Mouse (Mus musculus) monocyte, adult 5-6 weeks (primary cell): ENCODE results near the gene Klc4. TPM values are rescaled to one million over a fixed set of nuclear protein-coding genes. Genes with fewer than 3 reads are reported as not detected.

Experiments used
- ATAC-seq: fragments of 153-309, 156-312 bp; replicated peaks from 2 replicates; pipeline ENCODE4 v1.8.0; 2017; ENCODE audit warnings: mild to moderate bottlenecking; ENCODE audit not compliant: low TSS enrichment, insufficient number of reproducible peaks, severe bottlenecking, poor library complexity, low FRiP score
- total RNA-seq: library from RNA; stranded (forward); fragments of 200-1000, 200-491, 200-594 nt; gene quantifications from 3 replicates; pipeline ENCODE4 v1.2.3, GENCODE M21; 2017

Gene Klc4
- total RNA-seq, 1 experiment from 2014 or later: 18.9 TPM

DNA sequence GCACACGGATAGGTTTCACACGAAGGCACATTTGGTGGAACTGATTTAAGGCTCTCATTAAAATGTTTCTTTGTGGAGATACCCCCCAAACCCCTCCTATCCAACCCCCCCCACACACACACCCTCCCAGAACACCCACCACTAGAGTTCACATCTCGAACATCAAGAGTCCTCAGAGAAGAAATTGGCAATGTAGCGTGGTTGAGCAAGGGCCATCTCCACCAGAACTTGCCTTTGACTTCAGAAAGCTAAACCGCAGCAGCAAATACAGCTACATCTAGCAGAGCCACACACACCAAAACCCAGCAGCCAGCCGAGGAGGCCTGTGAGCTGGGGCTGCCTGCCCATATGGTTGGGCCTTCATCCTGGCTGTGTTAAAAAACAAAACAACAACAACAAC is 18.4 kb downstream of the Klc4 start:
- ATAC-seq: no peak

DNA sequence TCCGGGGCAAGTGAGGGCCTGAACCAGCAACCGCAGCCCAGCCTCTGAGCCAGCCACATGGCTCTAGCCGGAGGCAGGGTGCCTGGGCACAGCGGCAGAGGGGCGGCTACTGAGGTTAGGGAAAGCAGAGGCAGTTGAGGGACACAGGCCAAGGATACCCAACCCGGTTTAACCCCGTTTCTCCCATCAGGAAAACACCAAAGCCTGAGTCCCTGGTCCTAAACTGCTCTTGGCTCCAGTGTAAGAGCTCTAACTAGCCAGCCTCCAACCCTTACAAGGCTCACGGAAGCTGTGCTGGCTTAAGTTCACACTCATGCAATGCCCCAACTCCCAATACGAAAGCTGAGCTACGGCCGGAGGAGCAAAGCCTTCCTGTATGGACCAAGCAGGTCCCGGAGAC is 21.2 kb downstream of the Klc4 start:
- no peak for ATAC-seq

DNA sequence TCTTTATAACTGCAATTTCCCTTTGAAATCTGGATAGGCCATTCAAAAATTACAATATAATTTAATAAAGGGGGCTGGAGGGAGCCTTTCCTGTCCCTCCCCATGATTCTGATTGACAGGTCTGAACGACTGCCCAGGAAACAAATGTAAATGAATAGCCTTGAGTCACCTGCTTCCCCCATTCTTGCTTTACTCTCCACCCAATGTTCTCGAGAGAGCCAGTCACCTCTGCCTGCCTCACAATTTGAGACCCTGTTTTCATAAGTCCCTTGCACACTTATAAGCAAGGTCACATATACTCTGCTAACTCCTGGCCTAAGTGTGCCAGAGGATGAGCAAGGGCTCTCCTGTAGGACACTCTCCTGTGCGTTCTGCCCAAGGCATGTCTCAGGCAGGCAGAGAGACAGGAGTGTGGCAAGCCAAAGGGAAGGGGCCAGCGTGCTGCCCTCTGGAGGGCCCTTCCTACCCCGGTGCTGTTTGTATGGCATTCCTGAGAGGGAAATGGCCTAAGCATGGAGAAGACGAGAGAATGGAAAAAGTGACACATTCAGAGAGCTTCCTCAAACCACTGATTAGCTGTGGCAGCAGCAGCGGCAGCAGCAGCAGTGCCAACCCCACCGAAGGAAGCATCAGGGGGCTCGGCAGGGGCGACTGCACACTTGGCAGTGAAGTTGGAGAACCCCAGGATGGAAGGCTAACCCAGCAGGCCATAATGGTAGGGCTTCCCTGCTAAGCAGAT is 21.8 kb downstream of the Klc4 start:
- no peak for ATAC-seq

DNA sequence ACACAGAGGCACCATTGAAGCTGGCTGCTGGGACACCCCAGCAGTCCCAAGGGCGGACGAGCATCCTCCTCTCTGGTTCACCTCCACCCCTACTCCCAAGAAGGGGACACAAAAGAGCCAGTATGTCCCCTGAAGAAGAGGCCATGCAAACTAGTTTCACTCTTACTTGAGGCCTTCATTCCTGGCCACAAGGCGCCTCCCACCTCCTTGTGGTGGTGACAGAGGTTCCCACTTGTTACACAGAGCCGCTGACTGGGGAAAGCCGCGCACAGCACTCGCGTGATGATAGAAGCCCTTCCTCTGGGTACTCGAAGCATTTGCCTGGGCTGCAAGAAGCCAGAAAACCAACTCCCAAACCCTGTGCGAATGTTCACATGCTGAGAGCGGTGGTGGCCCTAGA is 23.6 kb downstream of the Klc4 start:
- ATAC-seq: no peak

DNA sequence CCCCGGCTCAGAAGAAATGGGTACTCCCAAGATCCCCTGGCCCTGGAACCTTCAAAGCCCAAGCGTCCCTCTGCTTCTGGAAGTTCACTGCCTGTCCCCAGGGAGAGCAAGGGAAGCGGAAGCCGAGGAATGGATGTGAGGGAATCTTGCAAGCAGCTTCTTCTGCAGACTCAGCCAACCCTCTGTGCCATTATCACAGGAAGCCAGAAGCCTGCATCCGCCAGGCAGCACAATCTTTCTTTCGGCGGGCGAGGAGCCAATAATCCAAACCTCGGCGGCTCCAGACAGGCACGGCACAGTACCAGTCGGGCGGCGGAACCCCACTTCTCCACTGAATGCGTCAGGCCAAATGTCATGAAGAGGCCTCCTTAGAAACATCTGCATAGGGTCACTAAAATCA is 24.5 kb downstream of the Klc4 start:
- no peak for ATAC-seq

DNA sequence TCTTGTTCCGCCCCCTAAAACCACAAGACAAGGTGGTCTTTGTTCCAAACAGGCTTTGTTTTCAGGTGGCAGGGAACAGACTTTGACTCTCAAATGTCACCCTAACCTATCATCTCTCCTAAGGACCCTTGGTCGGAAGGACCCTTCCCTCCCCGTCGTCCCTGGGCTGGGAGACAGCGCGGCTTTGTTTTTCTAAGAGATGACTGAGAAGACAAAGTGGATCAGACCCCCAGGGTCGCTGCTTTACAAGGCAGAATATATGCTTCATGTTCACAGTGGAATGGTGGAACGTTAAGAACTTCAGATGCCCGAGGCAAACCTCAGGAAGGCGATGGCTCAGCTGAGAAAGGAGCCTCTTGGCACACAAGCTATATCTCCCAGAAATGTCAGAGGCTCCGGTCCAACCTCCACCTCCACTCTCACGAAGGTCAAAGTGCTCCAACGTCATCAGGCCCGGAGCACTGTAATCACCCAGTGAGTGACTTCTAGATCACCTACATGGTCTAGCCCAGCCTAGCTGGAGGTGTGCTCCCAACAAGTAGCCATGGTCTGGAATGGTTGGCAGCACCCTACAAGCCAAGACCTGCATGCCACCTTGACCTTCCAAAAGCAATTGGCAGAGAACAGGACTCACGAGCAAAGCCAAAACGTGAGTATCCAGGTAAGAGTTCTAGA is 26.0 kb downstream of the Klc4 start:
- no peak for ATAC-seq

DNA sequence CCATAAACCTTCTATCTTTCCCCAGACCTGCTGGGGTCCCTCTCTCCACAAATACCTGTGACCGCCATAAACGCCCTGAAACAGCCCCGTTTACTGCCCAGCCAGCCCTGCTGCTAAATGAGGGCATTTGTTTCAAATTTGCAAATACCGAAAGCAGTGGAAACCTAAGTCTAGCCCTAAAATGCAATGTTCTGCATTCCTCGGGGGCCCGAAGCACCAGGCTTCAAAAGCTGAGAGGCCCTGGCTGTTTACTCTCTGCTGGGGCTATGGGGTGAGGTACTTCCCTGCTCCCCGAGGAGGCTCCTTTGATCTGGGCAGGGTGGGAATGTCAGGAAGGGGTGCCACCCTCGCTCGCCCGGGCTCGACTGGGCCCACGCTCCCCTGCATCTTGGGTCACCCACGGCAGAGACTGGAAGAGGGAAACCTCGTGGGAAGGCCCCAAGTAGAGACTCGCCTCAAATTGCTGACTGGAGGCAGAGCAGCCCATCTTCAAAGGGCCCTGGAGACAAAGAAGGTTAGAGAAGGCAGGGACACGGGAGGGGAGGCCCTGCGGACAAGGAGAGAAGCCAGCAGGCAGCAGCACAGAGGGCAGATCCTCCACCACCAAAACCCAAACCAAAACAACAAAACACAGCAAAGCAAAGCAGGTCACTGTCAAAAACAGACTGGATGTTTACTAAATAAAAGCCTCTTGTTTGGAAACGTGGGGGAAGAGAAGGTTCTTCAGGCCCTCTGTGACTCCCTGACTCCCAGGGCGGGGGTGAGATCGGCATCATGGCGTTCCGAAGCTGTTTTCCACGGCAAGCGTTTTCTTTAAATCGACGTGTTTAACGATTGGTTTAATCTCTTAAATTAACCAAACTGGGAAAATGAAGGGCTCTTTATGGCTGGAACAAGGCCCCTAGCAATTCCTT is 26.8 kb downstream of the Klc4 start:
- no peak for ATAC-seq

DNA sequence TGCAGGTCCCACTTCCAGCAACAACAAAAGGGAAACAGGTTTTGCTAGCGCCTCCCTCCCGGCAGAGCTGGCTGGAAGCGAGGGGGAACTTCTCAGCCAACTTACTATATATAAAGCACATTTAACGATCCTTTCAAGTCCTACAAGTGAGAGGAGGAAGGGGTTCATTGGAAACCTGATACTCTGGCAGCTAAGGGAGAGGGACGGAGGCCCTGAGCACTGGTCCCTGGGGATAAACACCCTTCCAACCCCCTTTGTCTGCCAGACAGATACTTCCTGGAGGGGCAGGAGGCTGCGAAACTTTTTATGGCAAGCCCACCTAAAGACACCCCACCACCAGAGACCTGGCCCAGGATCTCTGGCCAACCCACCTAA is 27.4 kb downstream of the Klc4 start:
- no peak for ATAC-seq

DNA sequence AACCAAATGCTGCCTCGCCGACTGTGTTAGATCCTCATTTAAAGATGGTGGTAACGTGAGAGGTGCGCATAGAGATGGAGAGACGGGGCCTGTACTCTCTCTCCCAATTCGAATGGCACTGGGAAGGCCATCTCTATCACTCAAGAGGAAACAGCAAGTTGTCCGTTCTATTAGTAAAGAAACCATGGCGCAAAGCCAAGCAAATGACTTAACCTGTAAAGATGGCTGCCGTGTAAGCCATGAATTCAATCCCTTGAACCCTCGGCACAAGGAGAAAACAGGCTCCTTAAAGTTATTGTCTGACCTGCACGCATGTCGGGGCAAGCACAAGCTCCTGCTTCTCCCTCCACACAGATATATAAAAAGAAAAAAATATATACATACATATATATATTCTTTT is 28.0 kb downstream of the Klc4 start:
- ATAC-seq: no peak

DNA sequence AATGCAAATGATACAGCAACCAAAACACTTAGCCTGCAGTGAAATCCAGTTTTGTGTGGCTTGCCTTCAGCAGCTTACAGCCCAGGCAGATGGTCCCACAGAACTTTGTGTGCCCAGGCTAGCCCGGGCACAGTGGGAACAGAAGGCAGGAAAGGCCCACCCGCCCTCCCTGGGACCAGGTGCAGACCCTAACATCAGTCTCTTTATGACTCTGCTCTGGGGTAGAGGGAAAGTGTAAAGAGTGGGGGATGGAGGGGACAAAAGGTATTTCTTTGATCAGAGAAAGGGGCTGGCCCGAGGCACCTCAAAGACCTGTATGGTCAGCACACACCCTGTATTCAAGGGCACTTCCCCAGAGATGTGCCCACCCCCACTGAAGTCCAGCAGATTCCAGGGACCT is 32.6 kb downstream of the Klc4 start:
- ATAC-seq: no peak

DNA sequence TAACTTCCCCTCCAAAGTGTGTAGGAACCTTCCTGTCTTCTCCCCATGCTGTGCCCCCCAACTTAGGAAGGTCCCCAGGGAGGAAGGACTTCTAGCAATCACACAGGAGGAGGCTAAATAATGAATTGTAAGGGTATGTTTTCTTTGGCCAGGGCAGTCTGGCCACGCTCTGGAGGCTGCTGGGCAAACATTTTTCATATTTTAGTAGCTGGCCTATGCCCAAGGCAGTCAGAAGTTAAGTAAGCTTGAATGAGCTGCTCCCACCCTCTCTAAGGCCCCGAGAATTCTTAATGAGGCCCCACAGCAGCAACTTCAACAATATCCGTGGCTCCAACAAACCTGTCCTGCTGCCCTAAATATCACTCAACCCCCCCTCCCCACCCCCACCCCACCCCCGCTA is 33.0 kb downstream of the Klc4 start:
- ATAC-seq: no peak

DNA sequence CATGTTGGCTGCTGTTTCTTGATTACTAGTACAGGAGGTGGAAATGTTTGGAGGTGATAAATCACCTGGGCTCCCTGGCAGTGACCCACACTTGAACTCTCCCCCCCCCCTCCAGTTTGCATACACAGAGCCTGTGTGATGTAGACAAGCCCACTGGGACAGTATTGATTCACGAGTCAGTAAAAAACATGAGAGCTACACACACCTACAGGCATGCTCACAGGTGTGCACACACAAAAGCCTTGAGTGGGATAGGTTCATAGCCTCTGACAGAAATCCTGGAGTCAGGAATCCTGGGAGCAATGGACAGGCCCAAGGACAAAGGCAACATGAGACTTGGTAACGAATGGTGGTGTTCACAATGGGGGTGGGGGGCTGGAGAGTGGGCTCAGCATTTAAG is 33.6 kb downstream of the Klc4 start:
- ATAC-seq: no peak

DNA sequence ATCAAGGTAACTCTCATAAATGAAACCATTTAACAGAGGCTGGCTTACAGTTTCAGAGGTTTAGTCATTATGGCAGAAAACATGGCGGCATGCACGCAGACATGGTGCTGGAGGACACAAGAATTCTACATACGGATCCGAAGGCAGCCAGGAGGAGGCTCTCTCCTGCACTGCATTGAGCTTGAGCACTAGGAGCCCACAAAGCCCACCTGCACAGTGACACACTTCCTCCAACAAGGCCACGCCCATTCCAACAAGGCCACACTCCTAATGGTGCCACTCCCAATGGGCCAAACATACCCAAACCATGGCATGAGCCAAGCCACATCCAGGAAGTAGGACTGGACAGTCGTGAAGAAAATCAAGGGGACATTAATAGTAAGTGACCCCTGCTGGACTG is 34.5 kb downstream of the Klc4 start:
- no peak for ATAC-seq

DNA sequence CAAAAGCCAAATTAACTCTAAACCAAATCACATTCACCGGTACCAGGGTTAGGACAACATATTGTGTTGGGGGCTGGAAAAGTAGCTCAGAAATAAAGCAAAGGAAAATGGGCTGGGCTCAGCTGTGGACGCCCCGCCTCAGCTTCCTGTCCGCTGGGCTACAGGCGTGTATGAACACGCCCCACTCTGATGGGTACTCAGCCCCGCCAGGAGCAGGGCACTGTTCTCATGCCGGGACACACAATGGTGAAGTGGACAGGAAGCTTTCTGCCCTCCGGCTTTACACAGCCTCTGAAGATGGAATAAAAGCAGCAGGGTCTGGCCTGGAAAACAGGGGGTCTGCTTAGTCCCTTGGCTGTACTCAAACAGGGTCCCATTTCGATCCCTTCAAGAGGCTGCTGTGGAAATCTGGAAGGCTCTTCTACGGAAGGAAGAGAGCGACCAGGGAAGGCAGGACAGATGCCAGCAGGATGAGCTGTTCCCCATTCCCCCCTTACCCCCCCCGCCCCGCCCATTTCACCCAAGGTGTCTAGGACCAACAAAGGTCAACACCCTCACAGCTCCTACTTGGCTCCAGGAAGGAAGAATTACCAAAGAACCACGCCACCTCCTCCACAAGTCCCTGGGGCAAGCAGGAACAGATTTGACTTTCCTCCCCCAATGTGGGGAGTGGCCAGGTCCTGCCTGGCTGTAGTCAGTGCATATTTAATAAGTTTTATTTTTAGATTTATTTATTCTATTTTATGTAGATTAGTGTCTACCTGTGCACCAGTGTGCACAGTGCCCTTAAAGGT is 35.9 kb downstream of the Klc4 start:
- peak; percentile 44; the same call in 1 of the 2 replicates for ATAC-seq

DNA sequence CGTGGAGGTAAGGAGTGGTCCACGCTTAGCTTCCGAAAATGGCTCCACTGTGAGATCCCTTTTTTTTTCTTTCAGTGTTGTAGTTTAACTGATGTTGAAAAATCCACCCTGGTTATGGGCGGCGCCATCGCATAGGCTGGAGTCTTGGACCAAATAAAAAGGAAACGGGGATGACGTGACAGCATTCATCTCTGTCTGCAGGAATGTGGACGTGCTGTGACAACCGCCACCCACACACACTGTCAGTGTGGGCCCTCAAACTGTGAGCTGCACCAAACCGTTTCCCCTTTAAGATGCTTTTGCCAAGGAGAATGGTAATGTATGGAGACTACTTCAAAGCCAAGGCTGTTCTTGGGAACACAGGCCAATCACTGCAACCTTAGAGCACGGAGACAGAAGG is 39.8 kb downstream of the Klc4 start:
- ATAC-seq: no peak

DNA sequence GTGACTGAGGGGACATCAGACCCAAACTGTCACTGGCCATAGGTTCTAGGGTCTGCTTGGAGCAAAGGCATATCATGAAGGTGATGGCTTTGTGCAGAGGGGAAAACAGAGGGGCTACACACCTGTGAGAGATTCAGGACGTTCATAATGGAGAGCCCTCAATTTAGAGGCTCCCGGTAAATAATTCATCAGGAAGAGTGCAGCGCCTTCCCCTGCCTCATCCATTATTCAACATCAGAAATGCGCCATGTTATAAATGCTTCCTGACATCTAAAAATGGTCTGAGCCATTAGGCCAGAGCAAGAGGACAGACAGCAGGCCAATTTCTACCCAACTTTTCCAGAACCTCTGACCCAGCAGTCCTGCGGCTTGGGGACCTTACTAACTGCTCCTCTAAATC is 40.7 kb downstream of the Klc4 start:
- ATAC-seq: no peak

DNA sequence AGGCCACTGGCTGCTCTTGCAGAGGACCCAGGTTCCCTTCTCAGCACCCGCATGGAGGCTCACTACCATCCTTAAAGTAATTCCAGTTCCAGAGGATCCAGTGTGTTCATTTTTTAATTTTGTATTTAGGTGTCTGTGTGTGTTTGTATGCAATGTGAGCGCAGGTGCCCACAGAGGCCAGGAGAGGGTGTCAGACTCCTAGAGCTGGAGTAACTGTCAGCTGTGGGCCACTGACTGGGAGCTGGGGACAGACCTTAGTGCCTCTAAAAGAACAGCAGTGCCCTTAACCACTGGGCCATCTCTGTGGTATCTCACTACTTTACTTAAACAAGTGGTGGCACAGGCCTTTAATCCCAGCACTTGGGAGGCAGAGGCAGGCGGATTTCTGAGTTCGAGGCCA is 42.6 kb downstream of the Klc4 start:
- no peak for ATAC-seq

DNA sequence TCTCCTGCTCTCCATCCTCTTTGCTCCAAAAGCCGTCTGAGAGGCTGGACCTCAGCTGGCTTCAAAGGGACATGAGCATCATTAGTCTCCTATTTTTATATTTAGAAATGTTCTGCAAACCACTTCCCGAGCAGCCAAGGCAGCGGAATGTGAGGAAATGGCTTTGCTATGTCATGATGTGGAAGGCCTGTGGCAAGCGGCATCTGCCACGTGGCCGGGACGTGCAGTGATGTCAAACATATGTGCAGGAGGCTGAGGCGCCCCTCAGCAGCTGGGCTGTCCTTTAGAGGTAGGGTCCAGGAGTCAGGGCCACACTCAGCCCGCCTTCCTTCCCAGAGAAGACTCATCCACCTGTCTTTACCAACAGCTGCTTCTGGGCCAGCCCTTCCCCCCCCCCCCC is 43.6 kb downstream of the Klc4 start:
- peak; percentile 47; the same call in 1 of the 2 replicates for ATAC-seq

DNA sequence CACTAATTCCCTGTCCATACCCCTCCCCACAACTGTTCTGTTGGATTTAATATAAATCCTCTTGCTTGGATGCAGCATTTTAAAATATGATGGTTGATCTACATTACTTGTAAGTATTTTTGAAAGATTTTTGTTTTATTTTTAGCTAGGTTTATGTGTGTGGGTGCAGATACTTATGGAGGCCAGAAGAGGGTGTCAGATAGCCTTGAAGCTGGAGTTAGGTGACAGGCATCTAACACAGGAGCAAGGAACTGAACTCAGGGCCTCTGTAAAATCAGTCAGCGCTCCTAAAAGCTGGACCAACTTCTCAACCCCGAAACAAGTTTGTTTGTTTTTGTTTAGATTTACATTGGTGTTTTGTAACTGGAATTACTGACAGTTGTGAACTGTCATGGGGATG is 45.3 kb downstream of the Klc4 start:
- no peak for ATAC-seq
